Mouse (Mus musculus): ENCODE results near the gene St6galnac1.
"Not testable (repeated sequence)": the region's sequence is repeated elsewhere in the genome, so short reads cannot be mapped to it uniquely, and the experiment has no call there.

Gene St6galnac1

DNA sequence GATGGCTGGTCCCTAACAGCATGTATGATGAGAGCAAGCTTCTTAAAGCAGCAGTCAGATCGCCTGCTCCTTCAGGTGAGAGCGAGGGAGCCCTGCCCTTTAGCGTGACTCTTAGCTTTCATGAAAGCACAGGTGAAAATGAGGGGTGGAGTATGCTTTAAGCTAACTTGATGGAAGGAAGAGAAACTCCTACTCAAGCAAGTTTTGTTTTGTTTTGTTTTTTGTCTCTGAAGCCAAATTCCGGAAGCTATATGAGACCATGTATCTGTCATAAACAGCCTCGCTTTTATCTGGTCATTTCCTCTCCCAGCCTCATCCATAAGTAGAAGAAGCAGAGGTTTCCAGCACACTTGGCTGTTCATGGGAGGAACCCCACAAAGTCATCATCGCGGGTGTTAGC, at the start of gene St6galnac1:
Gene St6galnac1, minus strand, starts transcription at position 101 of the 400 bp plus-strand sequence.
- DNase-seq (ENCODE audit: low read depth, low spot score), result no peak

DNA sequence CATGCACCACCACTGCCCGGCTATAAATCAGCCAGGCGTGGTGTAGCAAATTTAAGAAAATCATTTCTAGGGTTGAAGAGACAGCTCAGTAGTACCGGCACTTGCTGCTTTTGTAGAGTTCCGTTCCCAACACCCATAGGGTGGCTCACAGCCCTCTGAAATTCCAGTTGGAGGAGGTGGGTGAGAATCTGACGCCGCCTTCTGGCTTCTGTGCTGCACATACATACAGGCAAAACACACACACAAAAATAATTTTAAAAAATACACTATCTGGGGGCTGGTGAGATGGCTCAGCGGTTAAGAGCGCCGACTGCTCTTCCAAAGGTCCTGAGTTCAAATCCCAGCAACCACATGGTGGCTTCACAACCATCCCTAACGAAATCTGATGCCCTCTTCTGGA, 48.6 kb upstream of the St6galnac1 start:
- DNase-seq (ENCODE audit: low read depth, low spot score), result not testable (repeated sequence)

DNA sequence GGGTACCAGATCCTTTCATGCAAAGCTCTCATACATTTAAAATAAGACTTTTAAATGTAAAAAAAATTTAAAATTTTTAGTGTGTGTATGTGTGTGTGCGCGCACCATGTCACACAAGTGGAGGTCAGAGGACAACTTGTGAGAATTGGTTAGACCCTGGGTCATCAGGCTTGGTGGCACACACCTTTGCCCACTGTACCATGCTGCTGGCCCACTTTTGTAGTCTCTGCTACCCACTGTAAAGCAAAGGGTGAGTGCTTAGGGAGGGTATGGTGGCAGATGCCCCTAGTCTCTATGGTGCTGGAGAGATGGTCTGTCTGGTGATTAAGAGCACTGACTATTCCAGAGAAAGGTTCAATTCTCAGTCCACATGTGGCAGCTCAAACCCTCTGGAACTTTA, 47.9 kb upstream of the St6galnac1 start:
- no peak for DNase-seq (ENCODE audit: low read depth, low spot score)

DNA sequence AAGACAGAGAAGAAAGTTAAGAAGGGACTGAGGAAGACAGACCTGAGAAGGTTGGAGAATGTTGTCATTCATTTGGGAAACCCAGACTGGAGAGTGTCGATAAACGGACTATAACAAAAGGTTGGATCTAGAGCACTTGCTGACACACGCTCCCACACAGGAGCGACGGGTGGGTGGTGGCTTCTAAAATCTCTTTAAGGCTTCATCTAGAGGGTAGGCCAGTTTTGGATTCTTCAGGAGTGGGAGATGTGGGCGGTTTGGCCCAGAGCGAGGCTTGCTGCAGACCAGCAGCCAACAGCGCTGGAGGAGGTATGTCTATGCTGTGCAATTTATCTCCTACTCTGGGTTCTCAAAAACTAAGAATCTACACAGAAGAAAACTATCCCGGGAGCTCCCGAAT, 47.3 kb upstream of the St6galnac1 start:
- no peak for DNase-seq (ENCODE audit: low read depth, low spot score)

DNA sequence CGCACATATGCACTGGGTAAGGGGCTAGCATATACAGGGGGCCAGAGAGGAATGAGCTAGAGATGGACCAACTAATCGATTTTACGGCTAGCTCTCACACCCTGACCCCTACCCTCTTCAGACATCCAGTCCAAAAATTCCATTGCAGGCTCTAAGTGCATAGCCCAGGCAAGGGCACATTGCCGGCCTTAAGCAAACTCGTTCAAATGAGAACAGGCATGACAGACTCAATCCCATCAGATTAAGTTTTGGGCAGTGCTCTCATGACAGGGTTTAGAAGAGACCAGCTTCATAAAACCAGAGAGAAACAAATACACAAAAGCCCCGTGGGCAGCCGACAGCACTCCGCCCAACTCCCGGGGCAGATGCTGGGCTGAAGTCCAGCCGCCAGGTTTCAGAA, 46.9 kb upstream of the St6galnac1 start:
- DNase-seq (ENCODE audit: low read depth, low spot score), result no peak

DNA sequence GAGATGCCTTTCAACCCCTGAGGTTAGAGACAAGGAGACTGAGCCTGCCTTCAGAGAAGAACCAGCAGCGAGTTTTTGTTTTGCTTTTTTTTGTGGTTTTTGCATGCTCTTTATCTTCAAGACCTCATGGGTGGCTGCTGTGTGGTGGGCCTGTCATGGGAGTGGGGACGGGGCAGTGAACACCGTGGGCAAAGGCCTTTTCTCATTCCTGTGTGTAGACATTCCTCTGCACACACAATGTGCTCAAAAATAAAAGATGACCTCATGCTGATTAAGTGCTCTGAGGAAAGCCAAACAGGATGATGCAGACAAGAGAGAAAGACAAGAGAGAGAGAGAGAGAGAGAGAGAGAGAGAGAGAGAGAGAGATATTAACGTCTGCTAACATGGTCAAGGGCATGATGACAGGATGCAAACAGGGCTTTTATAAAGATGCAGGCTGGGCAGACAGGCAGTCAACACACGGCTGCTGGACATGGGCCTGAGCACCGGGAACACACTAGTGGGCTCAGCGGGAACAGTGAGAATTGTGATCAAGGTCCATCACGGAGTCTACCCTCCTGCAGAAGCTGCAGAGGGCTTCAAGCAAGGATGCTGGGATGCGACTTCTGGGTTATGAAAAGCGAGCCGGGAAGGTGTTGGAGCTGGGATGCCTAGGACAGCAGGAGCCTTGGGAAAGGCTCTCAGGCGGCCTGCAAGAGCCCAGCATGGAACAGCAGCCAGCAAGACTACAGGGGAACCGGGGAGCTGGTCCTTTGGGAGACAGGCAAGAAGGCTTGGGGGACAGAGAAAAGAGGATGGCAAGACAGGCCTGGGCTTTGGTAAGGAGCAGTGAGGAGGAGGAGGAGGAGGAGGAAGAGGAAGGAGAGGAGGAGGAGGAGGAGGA, 46.0 kb upstream of the St6galnac1 start:
- no peak for DNase-seq (ENCODE audit: low read depth, low spot score)

DNA sequence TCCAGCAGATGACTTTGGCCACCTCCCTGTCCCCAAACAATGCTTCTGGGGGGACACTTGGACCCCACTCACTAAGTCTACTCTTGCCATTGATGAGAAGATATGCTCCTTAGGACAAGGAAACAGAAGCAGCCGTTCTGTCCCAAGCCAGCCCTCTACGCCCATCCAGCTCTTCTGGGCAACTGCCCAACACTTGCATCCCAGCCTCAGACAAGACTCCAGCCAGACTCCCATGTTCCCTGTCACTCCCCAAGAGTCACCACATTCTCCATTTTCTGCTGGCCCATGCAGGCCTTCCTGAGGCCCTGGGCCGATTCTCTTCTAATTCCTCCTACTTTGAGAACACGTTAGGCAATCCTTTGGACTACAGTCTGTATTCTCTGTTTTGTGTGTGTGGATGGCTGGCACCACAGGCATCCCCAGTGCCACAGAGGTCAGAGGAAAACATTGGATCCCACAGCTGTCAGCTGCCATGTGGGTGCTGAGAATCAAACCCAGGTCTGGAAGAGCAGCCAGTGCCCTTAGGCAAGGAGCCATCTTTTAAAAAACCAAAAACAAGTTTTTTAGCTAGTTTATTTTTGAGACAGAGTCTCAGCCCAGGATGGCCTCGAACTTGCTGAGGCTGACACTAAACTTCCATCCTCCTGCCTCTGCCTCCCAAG, 44.8 kb upstream of the St6galnac1 start:
- no peak for DNase-seq (ENCODE audit: low read depth, low spot score)

DNA sequence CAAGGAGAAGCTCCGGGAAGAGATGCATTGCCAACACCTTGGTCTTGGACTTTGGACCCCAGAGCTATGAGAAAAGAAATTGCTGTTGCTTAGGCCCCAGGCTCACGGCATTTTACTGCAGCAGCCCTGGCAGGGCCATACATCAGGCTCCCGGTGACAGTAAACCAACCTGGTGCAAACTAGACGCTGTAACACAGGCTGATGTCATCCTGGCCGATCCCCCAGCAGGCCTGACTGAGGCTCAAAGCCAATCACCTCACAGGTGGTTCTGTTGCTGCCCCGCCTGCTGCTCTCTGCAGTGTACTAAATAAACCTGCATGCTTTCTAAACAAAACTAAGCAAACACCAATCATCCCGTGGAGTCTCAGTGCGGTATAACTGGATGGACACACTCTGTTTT, 43.4 kb upstream of the St6galnac1 start:
- DNase-seq (ENCODE audit: low read depth, low spot score), result no peak

DNA sequence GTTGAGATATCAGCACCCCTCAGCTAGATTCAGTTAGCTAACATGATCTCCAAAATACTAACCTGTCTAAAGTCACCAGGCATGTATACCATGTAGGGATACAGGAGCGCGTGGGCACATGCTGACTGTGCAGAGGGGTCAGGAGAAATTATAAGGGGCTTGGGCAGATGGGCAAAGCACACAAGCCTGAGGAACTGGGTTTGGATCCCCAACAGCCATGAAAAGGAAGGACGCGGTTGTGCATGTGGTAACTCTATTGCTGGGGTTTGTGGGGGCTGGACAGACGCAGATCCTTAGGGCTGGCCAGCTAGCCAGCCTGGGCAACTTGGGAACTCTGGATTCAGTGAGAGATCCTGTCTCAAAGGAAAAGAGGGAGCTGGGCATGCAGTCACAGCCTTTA, 42.3 kb upstream of the St6galnac1 start:
- no peak for DNase-seq (ENCODE audit: low read depth, low spot score)

DNA sequence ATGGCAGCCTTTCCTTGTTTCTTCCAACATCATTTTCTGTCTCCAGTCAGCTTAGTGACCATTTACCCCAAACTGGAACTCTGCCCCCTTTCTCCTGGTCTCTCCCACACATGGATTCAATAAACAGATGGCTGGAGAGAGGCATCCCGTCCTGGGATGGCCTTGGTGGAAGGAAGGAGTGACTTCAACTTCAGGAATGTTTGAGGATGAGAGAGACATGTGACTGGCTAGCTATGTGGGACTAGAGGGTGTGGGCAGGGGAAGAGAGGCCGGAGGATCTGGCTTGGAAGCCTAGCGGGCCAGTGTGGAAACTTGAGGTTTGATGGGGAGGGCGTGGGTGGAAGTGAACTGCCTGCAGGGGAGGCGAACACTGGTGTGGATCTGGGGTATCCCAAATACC, 41.5 kb upstream of the St6galnac1 start:
- DNase-seq (ENCODE audit: low read depth, low spot score), result no peak

DNA sequence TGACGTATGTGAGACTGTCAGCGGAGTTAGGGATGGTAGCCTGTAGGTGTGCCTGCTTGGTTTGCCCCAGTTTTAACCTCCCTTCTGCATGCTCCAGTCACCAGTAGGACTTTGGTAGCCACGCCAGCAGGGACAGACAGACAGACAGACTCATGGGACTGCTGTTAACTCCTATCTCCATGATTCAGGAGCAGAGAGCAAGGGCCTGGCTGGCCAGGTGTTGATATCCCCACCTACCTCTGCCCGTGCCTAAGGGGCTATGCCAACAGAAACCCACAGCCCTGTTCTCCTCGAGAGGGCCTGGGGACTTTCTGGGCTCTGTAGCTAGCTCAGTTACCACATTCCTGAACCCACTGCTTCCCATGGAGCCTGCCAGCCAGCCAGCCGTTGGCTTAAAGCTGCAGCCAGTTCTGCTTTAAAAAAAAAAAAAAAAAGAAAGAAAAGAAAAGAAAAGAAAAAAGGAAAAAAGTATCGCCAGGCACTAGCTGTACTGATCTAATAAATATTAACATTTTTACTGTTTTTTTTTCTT, 39.6 kb upstream of the St6galnac1 start:
- no peak for DNase-seq (ENCODE audit: low read depth, low spot score)

DNA sequence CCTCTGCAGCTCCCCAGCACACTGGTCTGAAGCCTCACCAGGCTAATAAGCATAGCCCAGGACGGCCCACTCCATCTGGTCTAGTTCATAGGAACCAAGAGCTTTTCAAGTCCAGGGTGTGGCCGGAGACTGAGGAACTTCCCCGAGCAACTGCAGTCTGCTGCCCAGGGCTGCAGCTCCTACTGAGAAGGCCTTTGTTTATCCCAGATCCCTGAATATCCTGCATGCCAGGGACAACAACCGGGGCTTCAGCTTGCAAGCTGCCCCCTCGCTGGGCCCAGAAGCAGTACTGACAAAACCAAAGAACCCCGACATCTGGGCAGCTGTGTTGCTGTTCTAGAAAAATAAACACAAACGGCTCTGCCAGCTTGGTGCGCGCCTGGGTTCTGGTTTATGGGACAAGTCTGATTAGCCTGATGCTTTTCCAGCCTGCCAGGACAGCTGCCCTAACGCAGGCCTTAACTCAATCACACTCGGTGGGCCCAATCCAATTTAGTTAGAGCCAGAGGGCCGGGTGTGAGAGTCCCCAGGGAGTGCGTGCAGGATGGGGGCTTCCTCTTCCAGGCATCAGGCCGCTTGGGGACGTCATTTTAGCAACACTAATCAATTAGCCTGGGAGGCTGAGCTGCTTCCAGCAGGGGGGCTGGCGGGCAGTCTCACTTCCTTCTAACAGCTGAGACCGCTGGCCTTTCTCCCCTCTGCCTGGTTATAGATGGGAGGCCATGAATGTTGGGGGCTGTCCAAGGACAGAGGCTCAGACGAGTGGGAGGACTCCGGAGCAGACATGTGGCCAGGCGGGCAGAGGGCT, 39.0 kb upstream of the St6galnac1 start:
- DNase-seq (ENCODE audit: low read depth, low spot score), result no peak

DNA sequence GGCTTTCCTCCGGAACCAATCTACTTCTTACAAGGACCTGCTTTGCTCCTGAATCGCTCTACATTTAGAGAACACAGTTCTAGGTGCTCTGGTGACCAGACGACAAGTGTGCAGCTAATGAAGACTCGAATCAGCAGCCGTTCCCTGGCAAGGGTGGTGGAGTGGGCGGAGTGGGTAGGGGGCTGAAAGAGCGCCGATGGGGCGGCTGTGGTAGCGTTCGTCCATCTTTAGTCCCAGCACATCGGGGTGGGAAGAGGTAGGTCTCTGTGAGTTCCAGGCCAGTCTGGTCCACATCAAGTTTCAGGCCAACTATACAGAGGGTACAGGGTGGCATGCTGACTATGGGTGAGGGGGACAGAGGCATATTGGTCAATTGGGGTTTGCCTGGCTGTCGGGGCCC, 38.3 kb upstream of the St6galnac1 start:
- DNase-seq (ENCODE audit: low read depth, low spot score), result no peak

DNA sequence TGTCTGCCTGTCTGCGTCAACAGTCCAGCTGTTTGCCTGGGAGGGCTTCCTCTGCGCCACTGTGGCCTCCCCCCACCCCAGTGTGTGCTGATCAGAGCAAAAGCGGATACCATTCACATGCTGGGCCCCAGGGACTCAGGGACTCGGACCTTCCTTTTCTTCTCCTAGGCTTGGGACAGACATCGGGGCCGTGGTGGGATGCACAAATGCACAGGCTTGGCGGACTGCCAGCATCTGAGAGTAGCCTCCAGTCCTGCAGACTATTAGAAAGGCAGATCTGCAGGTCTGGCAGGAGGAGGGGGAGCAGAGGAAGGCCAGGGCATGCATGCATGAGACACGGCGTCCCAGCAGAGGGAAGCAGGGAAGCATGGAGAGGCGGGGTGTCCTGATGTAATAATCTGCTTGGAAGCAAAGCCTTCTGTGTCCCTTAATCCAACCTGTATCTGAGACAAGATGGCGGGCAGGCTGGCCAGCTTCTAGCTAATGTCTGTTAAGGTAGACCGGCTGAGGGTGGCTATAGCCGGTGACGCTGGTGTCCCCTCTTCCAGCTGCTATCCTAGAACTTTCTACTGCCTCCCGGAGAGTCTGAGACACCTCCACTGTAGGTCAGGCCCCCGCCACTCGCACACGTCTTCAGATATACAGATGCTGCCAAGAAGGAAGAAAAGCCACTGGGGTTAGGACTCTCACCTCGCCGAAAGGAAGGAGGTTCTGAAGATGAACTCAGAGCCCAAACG, 37.7 kb upstream of the St6galnac1 start:
- no peak for DNase-seq (ENCODE audit: low read depth, low spot score)

DNA sequence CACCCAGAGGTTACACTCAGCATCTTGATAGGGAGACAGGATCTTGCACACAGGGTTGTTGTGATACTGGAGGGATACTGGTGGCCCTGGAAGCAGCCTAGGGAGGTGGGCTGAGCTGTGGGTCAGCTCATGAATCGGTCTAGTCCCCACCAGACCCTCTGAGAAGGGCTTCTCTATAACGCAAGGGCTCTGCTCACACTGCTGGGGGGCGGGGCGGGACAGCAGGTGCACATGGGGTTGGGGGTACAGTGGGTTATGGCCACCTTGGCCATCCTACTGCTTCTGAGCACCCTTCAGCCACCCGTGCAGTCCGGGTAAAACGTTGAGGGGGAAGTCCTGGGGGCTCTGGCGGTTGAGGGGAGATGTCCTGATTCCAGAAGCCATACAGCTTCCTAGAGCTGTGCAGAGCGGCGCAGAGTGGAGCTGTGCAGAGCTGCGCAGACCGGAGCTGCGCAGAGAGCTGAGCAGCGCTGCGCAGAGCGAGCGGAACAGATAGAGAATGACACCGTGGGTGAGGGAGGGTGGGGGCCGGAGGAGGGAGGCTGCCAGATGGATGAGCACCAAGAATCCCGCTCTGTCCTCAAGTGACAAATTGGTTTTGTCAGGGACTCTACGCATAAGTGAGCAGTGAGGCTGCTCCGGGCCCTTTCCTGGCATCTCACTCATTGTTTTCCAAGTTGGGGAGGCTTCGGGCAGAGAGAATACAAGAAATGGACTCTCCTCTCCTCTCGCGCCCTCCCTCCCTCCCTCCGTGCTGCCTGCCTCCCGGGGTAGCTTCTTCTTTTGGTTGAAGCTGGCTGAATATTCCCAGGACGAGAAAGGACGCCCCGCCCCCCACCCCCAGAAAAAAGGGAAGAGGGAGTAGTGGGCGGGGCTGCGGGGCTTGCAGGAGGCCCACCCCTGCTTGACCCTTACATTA, 35.9 kb upstream of the St6galnac1 start:
- DNase-seq (ENCODE audit: low read depth, low spot score), result no peak

DNA sequence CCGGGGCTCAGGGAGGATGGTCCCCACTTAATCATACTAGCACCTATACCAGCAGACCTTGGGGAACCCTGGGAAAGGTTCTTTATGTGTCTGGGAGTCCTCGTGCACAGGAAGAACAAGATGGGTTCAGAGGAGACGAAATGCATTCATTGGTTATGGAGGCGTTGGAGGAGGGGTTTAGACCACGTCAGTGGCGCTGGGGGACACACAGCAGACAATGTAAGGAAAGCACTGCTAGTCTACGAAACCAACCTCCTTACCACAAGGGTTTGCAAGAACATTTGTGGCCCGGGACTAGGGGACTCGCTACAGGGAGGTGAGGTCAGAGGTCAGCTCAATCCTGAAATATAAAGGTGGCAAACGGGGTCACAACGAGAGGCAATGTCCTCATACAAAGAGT, 35.2 kb upstream of the St6galnac1 start:
- DNase-seq (ENCODE audit: low read depth, low spot score), result no peak

DNA sequence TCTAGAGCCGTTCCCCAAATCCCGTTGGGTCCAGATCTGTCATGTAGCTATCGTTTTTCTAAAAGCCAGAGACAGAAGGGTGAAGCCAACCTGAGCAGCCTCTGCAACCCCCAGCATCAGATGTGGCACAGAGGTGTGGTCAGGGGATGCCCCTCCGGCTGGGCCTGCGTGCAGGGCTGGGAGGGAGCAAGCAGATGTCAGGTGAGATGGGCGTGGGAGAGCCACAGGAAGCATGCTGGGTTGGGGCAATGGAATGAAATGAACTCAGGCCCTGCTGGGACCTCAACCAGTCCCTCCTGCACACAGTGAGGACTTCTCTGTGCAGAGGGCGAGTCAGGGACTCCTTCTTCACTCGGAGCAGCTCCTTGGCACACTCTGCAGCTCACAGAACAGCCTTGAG, 34.2 kb upstream of the St6galnac1 start:
- no peak for DNase-seq (ENCODE audit: low read depth, low spot score)

DNA sequence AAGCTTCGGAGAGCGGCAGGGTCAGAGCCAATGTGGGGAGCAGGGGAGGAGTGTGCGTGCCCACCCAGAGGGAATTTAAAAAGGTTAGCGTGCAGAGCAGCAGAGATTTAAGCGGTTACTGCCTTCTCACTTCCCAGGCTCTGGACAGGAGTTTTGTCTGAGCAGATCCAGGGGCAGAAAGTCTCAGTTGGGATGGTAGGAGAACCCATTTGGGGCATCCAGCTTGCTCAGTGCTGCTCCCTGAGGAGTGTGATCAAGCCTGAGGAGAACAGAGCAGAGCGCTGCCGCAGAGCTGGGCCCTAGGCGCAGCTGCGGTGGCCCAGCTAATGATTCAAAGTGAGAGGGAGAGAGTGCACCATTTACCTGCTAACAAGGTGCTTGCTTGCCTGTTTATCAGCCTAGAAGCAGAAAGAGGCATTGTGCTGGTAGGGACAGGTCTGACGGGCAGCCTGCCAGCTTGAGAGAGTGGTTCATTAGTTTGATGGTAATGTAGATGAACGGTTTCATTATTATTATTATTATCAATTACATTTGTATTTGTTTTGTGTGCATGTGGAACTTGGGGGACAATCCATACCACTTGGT, 33.6 kb upstream of the St6galnac1 start:
- DNase-seq (ENCODE audit: low read depth, low spot score), result no peak

DNA sequence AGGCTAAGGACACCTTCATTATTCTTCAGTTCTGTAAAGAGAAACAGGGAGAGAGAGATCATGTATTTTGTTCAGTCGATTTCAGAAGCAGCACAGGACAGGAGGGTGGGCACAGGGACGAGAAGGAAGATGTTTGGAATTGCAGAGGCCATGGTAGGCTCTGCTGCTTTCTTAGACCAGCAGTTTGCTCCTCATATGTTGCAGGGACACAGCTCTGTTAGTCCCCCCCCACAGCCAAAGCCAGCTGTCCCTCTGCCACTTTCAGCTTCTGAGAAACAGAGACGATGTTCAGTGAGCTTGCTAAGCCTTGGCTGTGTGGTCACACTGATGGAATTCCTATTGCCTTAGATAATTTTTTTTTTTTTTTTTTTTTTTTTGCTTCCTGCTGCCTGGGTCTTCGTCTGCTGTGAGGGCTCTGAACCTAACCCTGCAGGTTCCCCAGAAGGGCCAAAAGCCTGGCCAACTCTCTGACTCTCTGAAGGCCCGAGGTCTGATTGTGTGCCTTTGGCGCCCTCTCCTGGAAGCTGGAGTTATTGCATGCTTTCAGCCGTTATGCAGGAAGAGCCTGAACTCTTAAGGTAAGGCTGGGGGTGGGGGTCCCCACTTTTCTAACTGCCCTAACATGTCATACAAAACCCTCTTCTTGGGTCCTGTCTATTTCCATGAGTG, 32.8 kb upstream of the St6galnac1 start:
- peak; percentile 56 for DNase-seq (ENCODE audit: low read depth, low spot score)

All from c-Kit-negative CD71-positive TER-119-positive erythroid progenitor cells, embryonic 14.5 days (primary cell).